Mouse (Mus musculus) thymus, adult 2 months (tissue): ENCODE measurements around the gene Oprd1. TPM values are rescaled to one million over a fixed set of nuclear protein-coding genes. Genes with fewer than 3 reads are reported as not detected.

Experiments used
- DNase-seq: peaks from one replicate; pipeline ENCODE4 v3.0.0; 2021
- H3K27ac ChIP-seq: fragments of 200-500 bp; 2 replicates; pipeline ENCODE4 v1.5.1; 2012; ENCODE audit warnings: low read length, control low read depth; ENCODE audit not compliant: control insufficient read depth, insufficient read depth
- H3K27me3 ChIP-seq: fragments of 200-500 bp; 2 replicates; pipeline ENCODE4 v1.6.1; 2012; ENCODE audit warnings: mild to moderate bottlenecking, low read length, moderate library complexity, mixed read lengths; ENCODE audit not compliant: control insufficient read depth, insufficient read depth
- H3K36me3 ChIP-seq: fragments of 200-500 bp; 2 replicates; pipeline ENCODE4 v1.6.1; 2012; ENCODE audit warnings: mild to moderate bottlenecking, low read length, moderate library complexity; ENCODE audit not compliant: control insufficient read depth, insufficient read depth
- H3K4me1 ChIP-seq: fragments of 200-500 bp; replicated peaks from 2 replicates; pipeline ENCODE4 v1.6.1; 2012; ENCODE audit warnings: low read length; ENCODE audit not compliant: control insufficient read depth, insufficient read depth
- H3K4me3 ChIP-seq: fragments of 200-500 bp; 2 replicates; pipeline ENCODE4 v1.5.1; 2012; ENCODE audit warnings: mild to moderate bottlenecking, low read length, control low read depth, moderate library complexity; ENCODE audit not compliant: control insufficient read depth, insufficient read depth
- CTCF ChIP-seq: fragments of 200-500 bp; IDR thresholded peaks from 2 replicates; pipeline ENCODE4 v1.5.1; 2012; ENCODE audit warnings: mild to moderate bottlenecking, control low read depth, low read length, moderate library complexity, borderline replicate concordance; ENCODE audit not compliant: control insufficient read depth, poor library complexity, insufficient read depth; ENCODE audit errors: extremely low read depth
- POLR2A ChIP-seq: fragments of 200-500 bp; IDR thresholded peaks from 2 replicates; pipeline ENCODE4 v1.6.1; 2012; ENCODE audit warnings: mild to moderate bottlenecking, low read length, control low read depth, moderate library complexity; ENCODE audit not compliant: control insufficient read depth, poor library complexity, insufficient read depth; ENCODE audit errors: extremely low read depth
- WGBS: fragments of 180-500 bp; shearing (Covaris S2); methylation state at CpG from one replicate; pipeline ENCODE4 v1.1.7; 2018; 5-methylcytosine and 5-hydroxymethylcytosine counted together
- polyA plus RNA-seq: library from polyadenylated mRNA; depleted of rRNA; stranded (reverse); fragments of >200 nt; gene quantifications from 2 replicates; pipeline ENCODE4 v1.2.3, GENCODE M21; 2012

The Oprd1 gene
- polyA plus RNA-seq, 1 experiment = 4.3 TPM

DNA sequence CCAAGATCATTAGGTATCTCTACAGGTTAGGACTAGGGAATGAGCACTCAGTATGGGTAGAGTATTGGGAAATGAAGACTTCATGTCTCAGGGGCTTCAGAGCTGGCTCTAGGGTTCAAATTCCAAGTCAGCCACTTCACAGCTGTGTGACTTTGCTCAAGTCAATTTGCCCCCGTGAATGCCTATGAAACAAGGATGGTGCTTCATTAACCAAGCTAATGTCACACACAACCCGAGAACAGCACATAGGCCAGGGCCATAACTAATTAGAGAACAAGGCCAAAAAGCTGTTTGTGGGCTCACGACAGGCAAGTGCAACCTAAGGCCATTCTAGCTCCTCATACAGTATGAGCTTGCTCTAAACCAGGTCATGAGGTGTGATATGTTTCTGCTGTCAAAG is 72.1 kb downstream of the Oprd1 start:
- H3K36me3 ChIP-seq = no peaks in the 10 kb centered on the region
- DNase-seq = no peak
- no peak overlapping the region for H3K27ac ChIP-seq
- peaks cover 15% of the 10 kb centered on the region for H3K4me1 ChIP-seq
- H3K4me3 ChIP-seq = no peak overlapping the region
- TF ChIP-seq POLR2A (no peak), CTCF (no peak)
- WGBS = 95% methylated on average over 3 of the region's 3 CpGs
- H3K27me3 ChIP-seq = no peaks in the 10 kb centered on the region

DNA sequence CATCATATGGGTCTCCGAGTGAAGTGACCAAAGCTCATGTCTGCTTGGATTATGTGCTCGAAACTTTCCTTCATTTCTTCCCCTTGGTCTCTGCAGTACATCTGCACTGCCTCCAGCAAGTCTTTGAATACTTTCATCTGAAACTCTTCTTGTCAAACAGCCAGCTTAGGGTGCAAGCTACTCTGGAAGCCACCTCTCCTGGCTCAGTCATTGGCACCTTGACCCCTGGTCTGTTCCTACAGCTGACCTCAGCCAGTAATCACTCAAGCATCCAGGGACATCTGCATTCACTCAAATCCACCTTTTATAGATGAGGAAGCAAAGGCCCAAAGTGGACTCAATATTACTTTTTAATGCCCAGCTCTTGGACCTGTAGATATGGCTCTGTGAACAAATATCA is 72.6 kb downstream of the Oprd1 start:
- no peaks in the 10 kb centered on the region for H3K36me3 ChIP-seq

DNA sequence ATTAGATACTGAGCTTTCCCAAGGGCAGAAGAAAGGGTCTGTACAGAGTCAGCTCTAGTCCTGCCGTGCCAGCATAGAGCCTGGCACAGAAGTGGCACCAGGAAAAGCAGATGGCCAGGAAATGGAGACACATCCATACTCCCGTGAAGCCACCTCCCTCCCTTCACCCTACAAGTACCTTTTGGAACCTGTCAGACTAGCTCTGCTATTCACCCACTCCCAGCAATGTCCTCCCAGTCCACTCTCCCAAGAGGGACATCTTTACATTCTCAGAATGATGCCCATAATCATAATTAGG is 76.4 kb downstream of the Oprd1 start:
- no peak overlapping the region for H3K27ac ChIP-seq
- H3K27me3 ChIP-seq = no peaks in the 10 kb centered on the region
- 90% methylated on average over 2 of the region's 2 CpGs for WGBS
- TF ChIP-seq POLR2A (no peak), CTCF (no peak)
- no peak for DNase-seq
- no peak overlapping the region for H3K4me3 ChIP-seq
- no peaks in the 10 kb centered on the region for H3K4me1 ChIP-seq
- H3K36me3 ChIP-seq = no peaks in the 10 kb centered on the region

More for the DNA sequence above, 72.6 kb downstream of the Oprd1 start:
- Histone ChIP-seq H3K4me3 (no peak overlapping the region), H3K27me3 (no peaks in the 10 kb centered on the region), H3K4me1 (peaks cover 10% of the 10 kb centered on the region), H3K27ac (no peak overlapping the region)
- TF ChIP-seq POLR2A (no peak), CTCF (no peak)
- WGBS = 95% methylated on average over 2 of the region's 2 CpGs
- no peak for DNase-seq

DNA sequence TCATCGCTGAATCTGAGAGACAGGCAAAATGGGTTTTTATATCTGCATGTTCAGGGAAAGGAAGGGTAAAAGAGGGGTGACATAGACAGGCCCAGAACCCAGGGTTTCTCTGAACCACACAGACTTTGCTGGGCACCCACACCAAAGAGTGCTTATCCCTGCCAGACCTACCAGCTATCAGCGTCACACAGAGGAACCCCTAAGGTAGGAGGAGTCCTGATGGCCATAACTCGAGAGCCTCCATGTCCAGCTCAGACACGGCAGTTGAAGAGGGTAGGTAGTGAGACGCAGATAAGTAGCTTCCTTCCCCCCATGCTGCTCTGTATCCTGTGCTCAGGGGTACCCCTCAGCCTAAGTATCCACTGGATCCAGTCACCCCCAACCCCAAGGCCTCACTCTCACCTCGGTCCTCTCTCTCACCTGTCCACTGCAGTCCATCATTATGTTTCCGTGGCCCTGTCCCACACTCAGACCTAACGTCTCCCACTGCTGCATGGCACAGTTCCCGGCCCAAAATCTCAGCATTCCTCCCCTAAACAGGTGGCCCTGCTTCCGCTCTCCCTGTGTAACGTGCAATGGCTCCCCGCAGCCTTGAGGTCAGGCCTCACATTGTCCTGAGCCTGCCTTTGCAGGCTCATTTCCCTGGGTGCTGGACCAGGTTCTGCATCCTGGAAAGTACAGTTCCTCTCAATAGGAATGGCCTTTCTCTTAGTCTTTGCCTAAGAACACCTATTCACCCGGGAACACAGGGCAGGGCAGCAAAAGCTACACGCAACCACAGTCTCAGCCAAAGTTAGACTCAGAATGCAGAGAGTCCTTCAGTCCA is 77.0 kb downstream of the Oprd1 start:
- 95% methylated on average over 14 of the region's 14 CpGs for WGBS
- no peaks in the 10 kb centered on the region for H3K36me3 ChIP-seq
- no peak overlapping the region for H3K27ac ChIP-seq
- no peak overlapping the region for H3K4me3 ChIP-seq
- no peak for TF ChIP-seq CTCF
- TF ChIP-seq POLR2A = no peak
- H3K27me3 ChIP-seq = no peaks in the 10 kb centered on the region
- DNase-seq = no peak
- no peaks in the 10 kb centered on the region for H3K4me1 ChIP-seq

DNA sequence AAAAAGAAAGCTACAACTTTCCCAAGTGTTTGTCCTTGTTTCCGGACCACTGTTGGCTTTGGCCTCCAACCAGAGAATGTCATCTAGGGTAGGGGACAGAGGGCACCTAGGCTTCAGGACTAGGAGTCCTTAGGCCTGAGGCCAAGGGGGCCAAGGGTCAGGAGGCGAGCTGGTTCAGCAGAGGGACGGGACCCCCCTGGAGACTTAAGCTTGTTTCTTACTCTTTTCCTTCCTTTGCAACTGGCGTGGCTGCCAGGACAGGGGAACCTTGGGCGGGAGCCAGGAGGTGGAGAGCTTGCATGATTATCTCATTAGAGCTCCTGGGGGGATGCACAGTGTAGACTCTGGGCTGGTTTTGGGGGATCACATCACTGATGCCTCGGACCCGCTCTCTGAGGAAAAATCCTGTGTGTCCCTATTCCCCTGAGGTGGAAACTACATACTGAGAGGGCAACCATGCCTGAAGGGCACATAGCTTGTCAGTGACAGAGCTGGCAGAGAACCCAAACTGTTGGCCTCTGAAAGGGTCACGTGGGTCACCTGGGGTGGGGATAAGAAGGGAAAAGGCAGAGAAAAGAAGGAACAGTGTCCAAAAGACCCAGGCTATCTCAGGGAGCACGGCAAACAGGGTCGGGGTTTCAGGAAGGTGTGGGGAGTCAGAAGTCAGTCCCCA is 78.0 kb downstream of the Oprd1 start:
- H3K36me3 ChIP-seq = no peaks in the 10 kb centered on the region
- no peak for DNase-seq

DNA sequence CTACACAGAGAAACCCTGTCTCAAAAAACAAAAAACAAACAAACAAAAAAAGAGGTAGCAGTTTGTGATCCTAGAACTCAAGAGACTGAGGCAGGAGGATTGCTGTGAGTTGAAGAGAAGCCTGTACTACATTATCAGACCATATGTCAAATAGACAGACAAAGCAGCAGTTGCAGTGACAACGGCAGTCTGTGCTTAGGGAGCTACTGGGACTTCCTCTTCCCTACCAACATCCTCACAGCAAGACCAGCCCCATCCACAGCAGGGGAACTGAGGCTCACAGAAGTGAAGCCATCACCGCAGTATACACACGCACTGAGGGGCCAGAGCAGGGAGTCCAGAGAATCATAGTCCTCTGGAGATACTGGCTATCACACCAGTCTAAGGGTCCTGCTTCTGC is 78.7 kb downstream of the Oprd1 start:
- H3K27ac ChIP-seq = no peak overlapping the region
- DNase-seq = no peak
- TF ChIP-seq CTCF (no peak), POLR2A (no peak)
- no peaks in the 10 kb centered on the region for H3K36me3 ChIP-seq
- 70% methylated on average over 3 of the region's 3 CpGs for WGBS
- no peaks in the 10 kb centered on the region for H3K27me3 ChIP-seq
- no peak overlapping the region for H3K4me3 ChIP-seq
- no peaks in the 10 kb centered on the region for H3K4me1 ChIP-seq

More for the DNA sequence above, 78.0 kb downstream of the Oprd1 start:
- Histone ChIP-seq H3K27me3 (no peaks in the 10 kb centered on the region), H3K4me1 (no peaks in the 10 kb centered on the region), H3K27ac (no peak overlapping the region), H3K4me3 (no peak overlapping the region)
- 91% methylated on average over 10 of the region's 10 CpGs for WGBS
- no peak for TF ChIP-seq CTCF
- no peak for TF ChIP-seq POLR2A
